In the genomic region with DNA sequence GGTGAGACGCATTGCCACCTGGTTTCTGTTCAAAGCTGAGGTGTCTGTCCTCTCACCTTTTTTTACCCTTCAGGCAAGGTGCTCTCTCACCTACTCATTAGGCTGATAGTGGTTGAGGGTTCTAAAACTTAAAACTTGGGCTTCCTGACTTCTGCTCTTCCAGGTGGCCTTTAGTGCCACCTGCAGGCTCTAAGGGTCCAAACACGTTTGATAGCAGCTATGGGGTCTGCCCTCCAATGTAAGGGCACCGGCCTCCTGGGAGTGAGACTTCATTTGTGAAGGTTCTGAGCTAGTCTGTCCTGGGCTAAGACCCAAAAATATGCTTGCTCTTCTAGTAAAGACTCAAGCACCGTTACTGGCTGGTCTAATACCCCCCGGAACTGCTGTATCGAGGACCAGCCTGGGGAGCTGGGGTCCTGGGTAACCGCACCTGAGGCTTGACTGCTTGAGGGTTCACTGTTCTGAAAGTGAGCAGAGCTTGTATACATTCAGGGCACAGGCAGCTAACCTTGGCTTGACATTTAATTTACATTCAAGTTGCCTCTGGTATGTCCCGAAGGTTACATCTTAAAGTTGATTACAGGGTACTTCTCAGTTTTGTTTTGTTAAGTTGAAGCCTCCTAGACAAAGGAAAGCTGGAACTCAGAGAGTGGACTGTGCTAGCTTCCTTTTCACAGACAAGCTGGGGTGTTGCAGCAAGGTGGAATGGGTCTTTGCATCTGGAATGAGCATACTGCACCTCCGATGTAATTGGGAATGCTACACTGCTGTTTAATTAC, we compare ENCODE assay signal across 9 mouse cellular contexts. TPM values are rescaled to one million over a fixed set of nuclear protein-coding genes. Genes with fewer than 3 reads are reported as not detected.
DNase-seq lines count a peak whose midpoint lies in the region; ATAC-seq and TF ChIP-seq lines count a peak whose summit lies in the region.
"Had no signal": no experiment of that assay in that cellular context is flagged by ENCODE, and none has a peak within 500 bp of the region (broad histone marks: within the 10 kb centered on the region; RNA-seq: fewer than 3 reads in every experiment).

No protein-coding gene starts in this region.

- no peak overlapping the region for H3K4me3 ChIP-seq in forebrain, embryonic 13.5 days
- no peak overlapping the region for H3K4me3 ChIP-seq in forebrain, embryonic 11.5 days (ENCODE audit: low read depth, low read length)
- H3K4me3 ChIP-seq in liver, embryonic 12.5 days = peak overlapping the region; percentile 2; the same call in 1 of the 2 replicates
- H3K4me3 ChIP-seq in G1E (ENCODE audit: low read depth, low read length) = no peak overlapping the region; the same call in 1 of the 2 replicates
- H3K4me3 ChIP-seq in midbrain, postnatal 0 days (ENCODE audit: low read depth, low read length) = no peak overlapping the region

- H3K27ac ChIP-seq in forebrain, embryonic 13.5 days = no peak overlapping the region
- no peak overlapping the region for H3K27ac ChIP-seq in forebrain, embryonic 11.5 days (ENCODE audit: low read depth, low read length)
- H3K27ac ChIP-seq in liver, embryonic 12.5 days = no peak overlapping the region; the same call in 1 of the 2 replicates
- no peak overlapping the region for H3K27ac ChIP-seq in midbrain, postnatal 0 days (ENCODE audit: low read depth, low read length)

- ATAC-seq in forebrain, embryonic 13.5 days = no peak
- no peak for ATAC-seq in forebrain, embryonic 11.5 days (replicated peaks; ENCODE audit: low FRiP score)
- ATAC-seq in liver, embryonic 12.5 days = no peak
- no peak for ATAC-seq in G1E (ENCODE audit: extremely low read depth, insufficient number of reproducible peaks, low FRiP score, poor library complexity, severe bottlenecking)
- ATAC-seq in midbrain, postnatal 0 days (ENCODE audit: low FRiP score) = no peak
- ATAC-seq: hindbrain, embryonic 16.5 days had no signal

- peak overlapping the region; percentile 73 for H3K4me2 ChIP-seq in forebrain, embryonic 13.5 days
- no peak overlapping the region for H3K4me2 ChIP-seq in forebrain, embryonic 11.5 days (ENCODE audit: low read depth, low read length, severe bottlenecking)
- H3K4me2 ChIP-seq in liver, embryonic 12.5 days = peak overlapping the region; percentile 90
- no peak overlapping the region for H3K4me2 ChIP-seq in midbrain, postnatal 0 days (ENCODE audit: low read depth, low read length, poor library complexity, severe bottlenecking)

- no peak for TF ChIP-seq CTCF in G1E (IDR thresholded peaks at IDR 0.05; ENCODE audit: low read depth, low read length)
- peak; percentile 73 for TF ChIP-seq CTCF in midbrain, postnatal 0 days (IDR thresholded peaks at IDR 0.05)

- H3K27me3 ChIP-seq in forebrain, embryonic 13.5 days = no peaks in the 10 kb centered on the region
- no peaks in the 10 kb centered on the region for H3K27me3 ChIP-seq in forebrain, embryonic 11.5 days (ENCODE audit: control insufficient read depth, insufficient read depth, low read length)
- no peaks in the 10 kb centered on the region for H3K27me3 ChIP-seq in liver, embryonic 12.5 days (replicated peaks)
- no peaks in the 10 kb centered on the region for H3K27me3 ChIP-seq in G1E (ENCODE audit: insufficient read depth, low read length)
- no peaks in the 10 kb centered on the region for H3K27me3 ChIP-seq in midbrain, postnatal 0 days (ENCODE audit: insufficient read depth, low read length)

- no peak overlapping the region for H3K9ac ChIP-seq in forebrain, embryonic 13.5 days
- no peak overlapping the region for H3K9ac ChIP-seq in forebrain, embryonic 11.5 days (ENCODE audit: low read length)
- peak overlapping the region; percentile 89 for H3K9ac ChIP-seq in liver, embryonic 12.5 days
- H3K9ac ChIP-seq in midbrain, postnatal 0 days (replicated peaks; ENCODE audit: low read length, poor library complexity, severe bottlenecking) = no peak overlapping the region

- peaks cover 45% of the 10 kb centered on the region for H3K4me1 ChIP-seq in forebrain, embryonic 13.5 days
- peaks cover 5% of the 10 kb centered on the region; the same call in 1 of the 2 replicates for H3K4me1 ChIP-seq in forebrain, embryonic 11.5 days (replicated peaks; ENCODE audit: control insufficient read depth, insufficient read depth, low read length)
- peaks cover 70% of the 10 kb centered on the region for H3K4me1 ChIP-seq in liver, embryonic 12.5 days
- peaks cover 69% of the 10 kb centered on the region for H3K4me1 ChIP-seq in G1E (ENCODE audit: insufficient read depth, low read depth, low read length)
- no peaks in the 10 kb centered on the region; the same call in 1 of the 2 replicates for H3K4me1 ChIP-seq in midbrain, postnatal 0 days (ENCODE audit: insufficient read depth, low read length)

- H3K36me3 ChIP-seq in forebrain, embryonic 13.5 days (ENCODE audit: poor library complexity, severe bottlenecking) = no peaks in the 10 kb centered on the region
- H3K36me3 ChIP-seq in forebrain, embryonic 11.5 days (ENCODE audit: control insufficient read depth, insufficient read depth, low read length) = no peaks in the 10 kb centered on the region
- H3K36me3 ChIP-seq in liver, embryonic 12.5 days = peaks cover 17% of the 10 kb centered on the region
- peaks cover 45% of the 10 kb centered on the region for H3K36me3 ChIP-seq in G1E (replicated peaks)
- no peaks in the 10 kb centered on the region for H3K36me3 ChIP-seq in midbrain, postnatal 0 days (ENCODE audit: insufficient read depth, low read length)

- 79% methylated on average over 9 of the region's 9 CpGs for WGBS in forebrain, embryonic 13.5 days
- WGBS in forebrain, embryonic 11.5 days = 76% methylated on average over 9 of the region's 9 CpGs
- 74% methylated on average over 9 of the region's 9 CpGs for WGBS in liver, embryonic 12.5 days (ENCODE audit: insufficient replicate concordance)
- 82% methylated on average over 9 of the region's 9 CpGs for WGBS in midbrain, postnatal 0 days

- H3K9me3 ChIP-seq in forebrain, embryonic 13.5 days (replicated peaks) = no peaks in the 10 kb centered on the region
- H3K9me3 ChIP-seq in forebrain, embryonic 11.5 days (ENCODE audit: control insufficient read depth, low read length) = no peaks in the 10 kb centered on the region
- no peaks in the 10 kb centered on the region for H3K9me3 ChIP-seq in liver, embryonic 12.5 days (replicated peaks)
- H3K9me3 ChIP-seq in G1E (replicated peaks) = no peaks in the 10 kb centered on the region
- H3K9me3 ChIP-seq in midbrain, postnatal 0 days (ENCODE audit: low read length) = no peaks in the 10 kb centered on the region

- DNase-seq in forebrain, embryonic 11.5 days (ENCODE audit: low spot score) = no peak
- DNase-seq in liver = no peak
- peak; percentile 29 for DNase-seq in G1E (ENCODE audit: low spot score)
- DNase-seq in midbrain, postnatal 0 days (ENCODE audit: low spot score) = no peak
- no peak for DNase-seq in cerebellum, postnatal 25 days
- no peak for DNase-seq in neural tube, embryonic 10.5 days (ENCODE audit: extremely low spot score, low spot score)

RNA-seq across cellular contexts. Expression of a gene that starts 41.3 kb away (rescaled TPM):
- polyA plus RNA-seq in forebrain, embryonic 13.5 days (2015; fragmentation: Nextera tagmentation; extraction: Ambion mirVana) = 17.4 and 20.4 TPM in 2 replicates
- 3.2 and 6.7 TPM in 2 replicates for polyA plus RNA-seq in forebrain, embryonic 11.5 days (2014; fragmentation: Nextera tagmentation; extraction: Ambion mirVana)
- polyA plus RNA-seq in liver, embryonic 12.5 days (2016; fragmentation: Nextera tagmentation; extraction: Ambion mirVana) = 0.19 and 0.42 TPM in 2 replicates
- total RNA-seq in G1E (2014; fragmentation: Nextera tagmentation) = not detected in 2 replicates
- total RNA-seq in G1E (2017) = not detected in 2 replicates
- not detected in 2 replicates for polyA plus RNA-seq in G1E (2012)
- 35.0 TPM in 2 replicates for total RNA-seq in midbrain, postnatal 0 days (2014; rRNA removed)
- 19.3 and 19.7 TPM in 2 replicates for polyA plus RNA-seq in midbrain, postnatal 0 days (2015; fragmentation: Nextera tagmentation; extraction: Ambion mirVana)

RNA-seq across cellular contexts. Expression of a gene that starts 41.7 kb away (rescaled TPM):
- 80.0 and 102 TPM in 2 replicates for polyA plus RNA-seq in forebrain, embryonic 13.5 days (2015; fragmentation: Nextera tagmentation; extraction: Ambion mirVana)
- 61.8 and 71.7 TPM in 2 replicates for polyA plus RNA-seq in forebrain, embryonic 11.5 days (2014; fragmentation: Nextera tagmentation; extraction: Ambion mirVana)
- 73.6 and 74.7 TPM in 2 replicates for polyA plus RNA-seq in liver, embryonic 12.5 days (2016; fragmentation: Nextera tagmentation; extraction: Ambion mirVana)
- total RNA-seq in G1E (2014; fragmentation: Nextera tagmentation) (40.0 and 48.9 TPM in 2 replicates), G1E (2017) (77.8 and 88.9 TPM in 2 replicates)
- polyA plus RNA-seq in G1E (2012) = 16.5 and 16.8 TPM in 2 replicates
- 17.7 and 24.1 TPM in 2 replicates for total RNA-seq in midbrain, postnatal 0 days (2014; rRNA removed)
- polyA plus RNA-seq in midbrain, postnatal 0 days (2015; fragmentation: Nextera tagmentation; extraction: Ambion mirVana) = 29.8 and 32.8 TPM in 2 replicates

Comparison
In these comparisons a context has a peak if more than half of its experiments do, and no peak if none do; other contexts are left out.
1. H3K4me2 ChIP-seq: peak in forebrain, embryonic 13.5 days (single experiment) and liver, embryonic 12.5 days (single experiment); none in forebrain, embryonic 11.5 days (single experiment) and midbrain, postnatal 0 days (single experiment).